Mouse (Mus musculus) 3134 (cell line): ENCODE measurements around the gene Glg1.

ENCODE experiments used
- DNase-seq: peaks from one replicate; pipeline ENCODE4 v3.0.0-alpha.2; 2011; ENCODE audit warnings: low spot score; ENCODE audit not compliant: insufficient read length; ENCODE audit errors: extremely low read depth

Gene Glg1

GRCm38 (mm10) chr8:111155721-111156436 lies 103.1 kb downstream of the Glg1 start:
- DNase-seq: no peak

- peak; percentile 91 for DNase-seq
These were observed 113.5 kb downstream of the Glg1 start for GRCm38 (mm10) chr8:111145460-111146012.

GRCm38 (mm10) chr8:111144901-111145459 lies 114.0 kb downstream of the Glg1 start:
- DNase-seq: peak; percentile 28

GRCm38 (mm10) chr8:111142521-111142920 lies 116.5 kb downstream of the Glg1 start:
- no peak for DNase-seq

GRCm38 (mm10) chr8:111130756-111131155 lies 128.3 kb downstream of the Glg1 start:
- no peak for DNase-seq

GRCm38 (mm10) chr8:111119481-111119880 lies 139.5 kb downstream of the Glg1 start:
- DNase-seq: no peak

GRCm38 (mm10) chr8:111114891-111115290 lies 144.1 kb downstream of the Glg1 start:
- no peak for DNase-seq
